Comparison of ENCODE assay signal across 17 mouse cellular contexts in the genomic region with DNA sequence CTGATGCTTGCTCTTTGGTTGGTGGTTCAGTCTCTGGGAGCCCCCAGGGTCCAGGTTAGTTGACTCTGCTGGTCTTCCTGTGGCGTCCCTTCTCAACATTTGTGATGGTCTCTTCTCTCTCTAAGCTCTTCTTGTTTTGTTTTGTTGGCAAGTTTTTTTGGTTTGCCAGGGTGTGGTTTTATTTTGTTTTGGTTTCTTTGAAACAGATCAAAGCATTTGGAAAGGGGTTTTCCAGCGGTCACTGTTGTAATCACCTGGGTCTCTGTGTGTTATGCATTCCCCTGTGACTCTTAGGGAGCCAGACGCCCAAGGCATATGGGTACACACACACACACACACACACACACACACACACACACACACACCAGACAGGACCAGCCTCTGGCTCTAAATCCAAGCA. TPM values are rescaled to one million over a fixed set of nuclear protein-coding genes. Genes with fewer than 3 reads are reported as not detected.
DNase-seq lines count a peak whose midpoint lies in the region; ATAC-seq and TF ChIP-seq lines count a peak whose summit lies in the region.
"Had no signal": no experiment of that assay in that cellular context is flagged by ENCODE, and none has a peak within 500 bp of the region (broad histone marks: within the 10 kb centered on the region; RNA-seq: fewer than 3 reads in every experiment).

No protein-coding gene starts in this region.

- no peak for TF ChIP-seq POLR2A in heart, adult 2 months (IDR thresholded peaks at IDR 0.05; ENCODE audit: insufficient read depth, low read depth, low read length)

- 64% methylated on average over 3 of the region's 3 CpGs for WGBS in heart, adult 2 months
- WGBS in liver, embryonic 13.5 days (ENCODE audit: insufficient replicate concordance) = 31% methylated on average over 3 of the region's 3 CpGs
- 48% methylated on average over 3 of the region's 3 CpGs for WGBS in liver, embryonic 12.5 days (ENCODE audit: insufficient replicate concordance)
- WGBS in intestine, embryonic 16.5 days = 71% methylated on average over 3 of the region's 3 CpGs

- no peak for TF ChIP-seq CTCF in heart, adult 2 months (IDR thresholded peaks at IDR 0.05)

- H3K27me3 ChIP-seq in heart, adult 2 months (ENCODE audit: control insufficient read depth, insufficient read depth, low read length) = no peaks in the 10 kb centered on the region
- H3K27me3 ChIP-seq in liver, embryonic 13.5 days = no peaks in the 10 kb centered on the region; the same call in 1 of the 2 replicates
- peaks cover 9% of the 10 kb centered on the region for H3K27me3 ChIP-seq in liver, embryonic 12.5 days (replicated peaks)
- no peaks in the 10 kb centered on the region for H3K27me3 ChIP-seq in intestine, embryonic 16.5 days (replicated peaks; ENCODE audit: control insufficient read depth, insufficient read depth, low read length)
- H3K27me3 ChIP-seq: neural tube, embryonic 13.5 days had no signal

- no peak for TF ChIP-seq EP300 in heart, adult 2 months (IDR thresholded peaks at IDR 0.05; ENCODE audit: insufficient read depth, low read depth, low read length)

- H3K9ac ChIP-seq in heart, adult 2 months (ENCODE audit: low read depth, low read length) = no peak overlapping the region
- H3K9ac ChIP-seq in liver, embryonic 13.5 days = no peak overlapping the region
- no peak overlapping the region for H3K9ac ChIP-seq in liver, embryonic 12.5 days
- H3K9ac ChIP-seq in intestine, embryonic 16.5 days (ENCODE audit: low read depth, low read length) = 0 out of 2 replicates have a peak overlapping the region, but pooled peaks have one; percentile 59
- H3K9ac ChIP-seq: embryonic facial prominence, embryonic 15.5 days; forebrain, postnatal 0 days; limb, embryonic 15.5 days; neural tube, embryonic 13.5 days had no signal

- H3K4me3 ChIP-seq in heart, adult 2 months = no peak overlapping the region
- no peak overlapping the region for H3K4me3 ChIP-seq in liver, embryonic 13.5 days (replicated peaks)
- no peak overlapping the region for H3K4me3 ChIP-seq in liver, embryonic 12.5 days
- H3K4me3 ChIP-seq in intestine, embryonic 16.5 days (ENCODE audit: low read length) = no peak overlapping the region
- H3K4me3 ChIP-seq: neural tube, embryonic 13.5 days had no signal

- intact Hi-C loops in heart, adult 2 months (cut with DNase I) = loop anchor here (2.0 kb wide), 1 partner anchor 49 kb away; no protein-coding TSS in a partner anchor
- intact Hi-C loops in heart, postnatal 14 days (cut with DNase I) = loop anchor here (5.0 kb wide), 1 partner anchor 72 kb away; no protein-coding TSS in a partner anchor

- H3K79me2 ChIP-seq in heart, adult 2 months (replicated peaks; ENCODE audit: control insufficient read depth, insufficient read depth, low read length) = no peaks in the 10 kb centered on the region

- DNase-seq in heart, adult 2 months = no peak
- DNase-seq in heart, postnatal 14 days = no peak
- no peak for DNase-seq in liver, embryonic 13.5 days
- no peak for DNase-seq in lung, postnatal 25 days (ENCODE audit: low spot score)
- DNase-seq in urinary bladder, postnatal 36 days (ENCODE audit: low spot score in 2 of 2) = no peak
- DNase-seq in c-Kit-positive CD71-positive TER-119-positive erythroid progenitor cells, embryonic 14.5 days (ENCODE audit: low spot score) = no peak
- DNase-seq: B cell, adult 2 months; cerebellum, postnatal 10 days; forebrain, postnatal 0 days; gastrocnemius, postnatal 36 days had no signal

- peak overlapping the region; percentile 83 for H3K27ac ChIP-seq in heart, adult 2 months
- H3K27ac ChIP-seq in liver, embryonic 13.5 days = no peak overlapping the region
- no peak overlapping the region for H3K27ac ChIP-seq in liver, embryonic 12.5 days
- H3K27ac ChIP-seq in intestine, embryonic 16.5 days (ENCODE audit: low read length) = no peak overlapping the region
- H3K27ac ChIP-seq: kidney, postnatal 0 days; neural tube, embryonic 13.5 days had no signal

- no peaks in the 10 kb centered on the region; the same call in 1 of the 2 replicates for H3K4me1 ChIP-seq in heart, adult 2 months (ENCODE audit: control insufficient read depth, insufficient read depth, low read length)
- 0 out of 2 replicates have a peak, but pooled peaks cover 4% of the 10 kb centered on the region for H3K4me1 ChIP-seq in liver, embryonic 13.5 days (replicated peaks)
- peaks cover 7% of the 10 kb centered on the region; the same call in 1 of the 2 replicates for H3K4me1 ChIP-seq in liver, embryonic 12.5 days
- 0 out of 2 replicates have a peak, but pooled peaks cover 6% of the 10 kb centered on the region for H3K4me1 ChIP-seq in intestine, embryonic 16.5 days (ENCODE audit: control insufficient read depth, insufficient read depth, low read length)

- H3K4me2 ChIP-seq in liver, embryonic 13.5 days = peak overlapping the region; percentile 49; the same call in 1 of the 2 replicates
- no peak overlapping the region for H3K4me2 ChIP-seq in liver, embryonic 12.5 days
- H3K4me2 ChIP-seq in intestine, embryonic 16.5 days (ENCODE audit: low read depth, low read length) = no peak overlapping the region

- no peaks in the 10 kb centered on the region for H3K36me3 ChIP-seq in heart, adult 2 months (ENCODE audit: control insufficient read depth, insufficient read depth, low read length)
- H3K36me3 ChIP-seq in liver, embryonic 13.5 days = no peaks in the 10 kb centered on the region
- H3K36me3 ChIP-seq in liver, embryonic 12.5 days = no peaks in the 10 kb centered on the region
- no peaks in the 10 kb centered on the region for H3K36me3 ChIP-seq in intestine, embryonic 16.5 days (ENCODE audit: control insufficient read depth, insufficient read depth, low read length)
- H3K36me3 ChIP-seq: embryonic facial prominence, embryonic 15.5 days; limb, embryonic 15.5 days; neural tube, embryonic 13.5 days had no signal

- no peaks in the 10 kb centered on the region for H3K9me3 ChIP-seq in liver, embryonic 13.5 days (replicated peaks)
- H3K9me3 ChIP-seq in liver, embryonic 12.5 days (replicated peaks) = no peaks in the 10 kb centered on the region
- H3K9me3 ChIP-seq in intestine, embryonic 16.5 days (ENCODE audit: control insufficient read depth, low read length) = no peaks in the 10 kb centered on the region
- H3K9me3 ChIP-seq: embryonic facial prominence, embryonic 15.5 days; limb, embryonic 15.5 days; neural tube, embryonic 13.5 days had no signal

- no peak for ATAC-seq in liver, embryonic 13.5 days (ENCODE audit: low read depth)
- ATAC-seq in liver, embryonic 12.5 days = no peak
- 0 out of 2 replicates have a peak, but pooled peaks have one; percentile 12 for ATAC-seq in intestine, embryonic 16.5 days
- ATAC-seq: forebrain, postnatal 0 days; hindbrain, embryonic 16.5 days had no signal

RNA-seq across cellular contexts. Expression of gene Gpc1, which starts 57.4 kb away (rescaled TPM):
- total RNA-seq in heart, adult 2 months (2021) = 100 to 1,000 TPM; 428 to 505 TPM
- 249 and 279 TPM in 2 replicates for polyA plus RNA-seq in heart, adult 2 months (2012; rRNA removed)
- total RNA-seq in heart, postnatal 14 days (2021) = 100 to 1,000 TPM; 222 to 238 TPM
- polyA plus RNA-seq in liver, embryonic 13.5 days (2015; fragmentation: Nextera tagmentation; extraction: Ambion mirVana) = 2.7 TPM in 2 replicates
- 5.5 and 7.2 TPM in 2 replicates for polyA plus RNA-seq in liver, embryonic 12.5 days (2016; fragmentation: Nextera tagmentation; extraction: Ambion mirVana)
- 24.9 and 25.0 TPM in 2 replicates for polyA plus RNA-seq in intestine, embryonic 16.5 days (2015; fragmentation: Nextera tagmentation; extraction: Ambion mirVana)
